Mouse (Mus musculus) splenic B cell, adult 2 months (primary cell): ENCODE measurements around the gene Mob1a.

Experiments used
- DNase-seq: peaks from one replicate; pipeline ENCODE4 v3.0.0-alpha.2; 2011; ENCODE audit warnings: low read depth, low spot score
- H3K27me3 ChIP-seq: 2 replicates; pipeline ENCODE4 v1.6.1; 2012; ENCODE audit warnings: mild to moderate bottlenecking, low read length, moderate library complexity, mixed read lengths; ENCODE audit not compliant: control insufficient read depth, poor library complexity, insufficient read depth, severe bottlenecking
- H3K36me3 ChIP-seq: 2 replicates; pipeline ENCODE4 v1.6.1; 2012; ENCODE audit warnings: mild to moderate bottlenecking, low read length, moderate library complexity, mixed read lengths; ENCODE audit not compliant: control insufficient read depth, poor library complexity, insufficient read depth, severe bottlenecking

Gene Mob1a

GRCm38 (mm10) chr6:83392166-83392780 is 66.5 kb downstream of the Mob1a start:
- no peak for DNase-seq
- no peaks in the 10 kb centered on the region for H3K27me3 ChIP-seq
- peaks cover 4% of the 10 kb centered on the region for H3K36me3 ChIP-seq
